Mouse (Mus musculus) ES-CJ7 (cell line): ENCODE measurements at regions not wholly inside any gene's neighbourhood (a gene's known extent, or its start where the extent isn't known, plus 50 kb on each side); places are given as distances from the start of the nearest gene placed in this dataset.

Experiments used
- DNase-seq: peaks from one replicate; pipeline ENCODE4 v3.0.0; 2011; ENCODE audit warnings: low read depth, low spot score

DNA sequence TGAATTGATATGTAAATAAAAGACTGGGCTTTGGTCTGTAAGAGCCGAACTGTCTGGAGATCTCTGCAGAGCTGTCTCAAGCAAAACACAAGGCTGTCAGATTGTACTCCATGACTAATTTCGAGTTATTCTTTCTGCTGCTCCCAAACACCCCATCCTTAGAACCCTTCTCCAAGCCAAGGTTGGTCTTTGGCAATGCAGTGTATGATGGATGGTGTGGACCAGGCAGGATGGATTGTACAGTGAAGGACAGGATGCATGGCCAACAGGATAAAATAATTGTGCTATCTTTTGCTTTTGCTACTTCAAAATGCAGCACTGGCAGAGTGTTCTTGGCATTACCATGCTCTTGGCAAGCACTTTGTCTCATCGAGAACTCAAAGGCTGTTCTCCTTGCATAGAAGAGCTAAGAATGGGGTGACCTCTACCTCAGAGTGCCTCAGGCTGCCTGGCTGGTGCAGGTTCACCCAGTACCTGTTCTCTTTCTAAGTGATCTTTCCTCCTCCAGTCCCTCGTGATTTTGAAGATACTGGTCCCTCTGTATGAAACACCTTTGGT lies 88.4 kb upstream of the Cpeb4 start:
- no peak for DNase-seq

GRCm38 (mm10) chr11:31784332-31784901 lies 87.6 kb upstream of the Cpeb4 start:
- no peak for DNase-seq

DNA sequence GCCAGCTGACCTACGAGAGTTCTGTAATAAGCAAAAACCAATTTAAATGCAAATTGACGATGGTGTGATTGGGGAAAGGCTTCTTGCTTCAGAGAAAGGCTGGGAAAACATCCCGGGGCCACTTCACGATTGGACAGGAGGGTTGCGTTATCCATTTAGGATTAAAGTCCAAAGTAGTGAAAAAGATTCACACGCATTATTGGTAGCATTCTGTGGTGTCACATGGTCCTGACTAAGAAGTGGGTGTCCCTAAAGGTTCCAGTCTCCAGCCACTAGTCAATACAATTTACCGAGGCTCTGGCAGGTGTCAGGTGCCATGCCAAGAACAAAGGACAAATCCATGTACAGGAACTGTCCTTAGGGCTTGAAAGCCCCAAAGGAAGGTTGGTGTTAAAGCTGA lies 86.9 kb upstream of the Cpeb4 start:
- no peak for DNase-seq

DNA sequence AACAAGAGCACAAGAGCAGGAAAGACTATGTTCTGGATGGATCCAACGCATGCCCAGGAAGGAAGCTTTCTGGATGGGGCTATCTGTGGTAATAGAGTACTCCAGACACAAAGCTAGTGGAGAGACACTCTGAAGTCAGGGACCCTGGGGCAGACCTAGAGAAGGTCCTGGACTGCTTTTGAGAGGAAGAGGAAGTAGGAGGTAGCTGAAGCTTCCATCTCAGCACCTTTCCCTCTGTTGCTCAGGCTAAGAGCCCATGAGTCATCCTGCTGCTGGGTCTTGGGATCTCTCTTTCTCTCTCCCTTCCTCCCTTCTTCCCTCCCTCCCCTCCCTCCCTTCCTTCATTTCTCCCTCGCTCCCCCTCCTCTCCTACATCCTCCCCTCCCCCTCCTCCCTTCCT lies 84.6 kb upstream of the Cpeb4 start:
- DNase-seq: no peak

GRCm38 (mm10) chr11:31787917-31788703 lies 83.9 kb upstream of the Cpeb4 start:
- no peak for DNase-seq

DNA sequence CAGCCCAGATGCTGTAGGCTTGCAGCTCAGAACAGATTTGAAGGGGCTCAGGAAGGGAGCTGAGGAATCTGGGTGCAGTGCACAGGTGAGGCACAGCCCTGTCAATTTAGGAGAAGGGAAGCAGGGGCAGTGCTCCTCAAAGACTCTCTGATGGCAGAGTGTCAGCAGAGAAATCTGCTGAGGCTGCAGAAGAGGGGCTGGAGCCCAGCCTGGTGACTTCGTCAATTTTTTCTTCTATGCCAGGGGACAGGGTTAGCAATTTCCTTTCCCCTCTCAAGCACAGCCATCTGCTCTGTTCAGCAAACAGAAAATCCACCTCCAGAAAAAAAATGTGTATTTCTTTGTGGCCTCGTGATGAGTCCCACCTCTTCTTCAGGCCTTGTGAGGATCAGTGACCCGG lies 82.0 kb upstream of the Cpeb4 start:
- DNase-seq: no peak

- DNase-seq: no peak
Observed at GRCm38 (mm10) chr11:31791264-31791663, 80.7 kb upstream of the Cpeb4 start.

DNA sequence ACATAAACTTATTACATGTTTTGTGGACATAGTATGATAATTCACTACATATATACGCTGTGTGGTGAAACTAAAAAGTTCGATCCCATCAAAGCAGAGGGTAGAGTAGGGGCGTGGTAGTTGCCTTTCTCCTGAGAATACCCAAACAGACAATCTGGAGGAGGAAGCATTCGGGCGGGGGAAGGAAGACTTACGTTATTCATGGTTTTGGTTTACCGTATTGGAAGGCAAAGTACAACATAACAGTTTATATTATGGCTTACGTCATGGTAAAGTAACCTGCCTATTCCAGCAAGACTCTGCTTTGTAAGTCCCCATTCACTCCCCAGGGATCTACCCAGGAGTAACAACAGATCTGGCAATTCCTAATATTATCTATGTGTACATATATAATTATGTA lies 76.9 kb upstream of the Cpeb4 start:
- DNase-seq: no peak

GRCm38 (mm10) chr11:31796245-31796644 lies 75.8 kb upstream of the Cpeb4 start:
- no peak for DNase-seq

GRCm38 (mm10) chr11:31801575-31801974 lies 70.4 kb upstream of the Cpeb4 start:
- no peak for DNase-seq

- DNase-seq: peak; percentile 37
Observed at GRCm38 (mm10) chr11:31803319-31803891, 68.6 kb upstream of the Cpeb4 start.

- no peak for DNase-seq
Observed at GRCm38 (mm10) chr11:31804518-31804917, 67.5 kb upstream of the Cpeb4 start.

- DNase-seq: no peak
Observed at GRCm38 (mm10) chr11:31807461-31808215, 64.4 kb upstream of the Cpeb4 start.

GRCm38 (mm10) chr11:31808216-31808838 lies 63.7 kb upstream of the Cpeb4 start:
- DNase-seq: no peak

DNA sequence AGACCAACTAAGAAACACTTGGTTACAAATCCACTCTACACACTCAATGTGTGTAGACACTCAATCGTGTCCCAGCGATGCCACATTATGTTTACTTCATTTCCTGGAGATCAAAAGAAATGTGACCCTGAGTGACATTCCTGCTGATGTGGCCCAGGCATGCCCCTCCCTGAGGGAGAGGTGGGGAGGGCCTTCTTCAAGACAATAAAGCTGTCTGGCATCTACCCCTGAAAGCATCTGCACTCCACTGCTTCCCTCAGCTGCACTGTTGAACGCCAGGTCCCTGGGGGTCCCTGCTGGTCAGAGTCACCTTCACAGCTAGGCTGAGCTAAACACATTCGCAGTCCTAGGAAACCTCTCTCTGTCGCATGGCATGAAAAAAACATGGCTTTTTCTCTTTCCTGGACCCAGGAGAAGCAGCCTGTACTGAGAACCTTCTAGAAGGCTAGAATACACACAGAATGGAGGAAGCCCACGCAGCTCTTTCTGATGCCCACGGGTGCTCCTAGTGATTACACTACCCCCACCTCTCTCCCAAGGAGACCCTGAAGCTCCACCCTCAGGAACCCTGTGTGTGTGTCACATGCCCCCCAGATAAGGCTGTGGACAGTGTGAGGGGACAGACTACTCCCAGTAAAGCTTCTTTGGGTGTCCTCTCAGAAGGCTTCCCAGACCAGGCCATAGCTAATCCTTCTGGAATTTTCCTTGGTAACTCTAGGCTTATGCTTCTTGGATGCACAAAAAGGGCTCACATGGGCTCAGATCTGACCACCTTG lies 61.8 kb upstream of the Cpeb4 start:
- DNase-seq: peak; percentile 40

DNA sequence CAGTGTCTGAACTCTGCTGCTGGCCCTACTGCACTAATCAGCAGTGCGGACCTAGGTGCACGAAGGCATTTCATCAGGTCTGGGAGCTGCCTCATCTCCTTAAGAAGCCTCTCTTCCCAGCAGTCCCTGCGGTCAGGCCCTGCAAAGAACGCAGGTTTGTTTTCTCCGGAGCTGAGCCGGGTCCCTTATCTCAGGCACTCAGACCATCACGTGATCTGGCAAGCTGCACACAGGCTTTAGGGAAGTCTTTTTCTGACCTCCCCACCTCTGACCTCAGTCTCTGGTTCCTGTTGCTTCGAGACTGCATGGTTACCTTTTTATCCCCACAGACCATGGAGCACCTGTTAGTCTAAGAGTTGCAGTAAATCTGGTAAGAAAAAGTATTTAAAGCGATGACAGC lies 59.8 kb upstream of the Cpeb4 start:
- DNase-seq: no peak

DNA sequence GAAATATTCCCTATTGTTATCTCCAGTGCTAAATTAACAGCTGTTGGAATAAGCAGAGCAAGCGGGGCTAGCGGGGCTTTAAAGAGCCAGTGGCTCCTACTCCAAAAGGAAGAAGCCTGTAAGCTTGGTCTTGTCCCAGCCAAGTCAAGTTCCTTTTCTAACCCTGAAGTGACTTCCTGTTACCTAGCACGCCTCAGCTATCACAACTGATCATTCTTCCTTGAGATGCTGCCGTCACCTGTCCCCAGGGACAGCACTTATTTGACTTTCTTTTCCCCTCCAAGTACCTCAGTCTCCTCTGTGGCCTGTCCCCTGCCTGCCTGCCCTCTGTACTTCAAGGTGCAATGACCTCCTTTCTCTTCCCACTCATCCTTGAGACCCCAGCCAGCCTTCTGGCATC lies 57.4 kb upstream of the Cpeb4 start:
- DNase-seq: no peak

DNA sequence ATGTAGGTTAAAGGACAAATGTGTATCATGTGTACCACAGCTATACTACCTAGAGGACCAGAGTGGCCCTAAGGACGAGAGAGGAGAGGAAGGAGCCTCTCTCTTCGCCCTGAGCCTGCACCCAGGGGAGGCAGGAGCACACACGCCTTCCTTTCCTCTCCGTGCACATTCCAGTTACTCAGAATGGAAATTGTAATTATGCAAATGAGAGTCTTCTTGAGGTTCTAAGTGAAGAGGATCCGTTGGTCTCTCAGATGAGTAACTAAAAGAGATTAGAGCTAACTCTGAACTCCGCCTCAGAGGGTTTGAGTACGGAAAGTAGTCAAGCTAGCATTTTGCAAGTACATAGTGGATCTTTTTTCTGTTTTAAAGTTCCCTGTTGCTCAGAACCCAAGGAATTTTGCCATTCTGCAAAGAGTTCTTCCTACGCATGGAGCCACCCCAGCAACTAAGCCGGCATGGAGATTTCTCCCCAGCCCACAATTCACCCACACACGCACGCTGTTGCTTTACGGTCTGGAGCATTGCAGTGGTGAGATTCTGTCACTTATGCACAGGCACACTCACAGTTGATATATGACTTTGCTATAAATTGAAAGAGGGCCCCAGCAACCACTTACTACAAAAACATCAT lies 56.0 kb upstream of the Cpeb4 start:
- no peak for DNase-seq

DNA sequence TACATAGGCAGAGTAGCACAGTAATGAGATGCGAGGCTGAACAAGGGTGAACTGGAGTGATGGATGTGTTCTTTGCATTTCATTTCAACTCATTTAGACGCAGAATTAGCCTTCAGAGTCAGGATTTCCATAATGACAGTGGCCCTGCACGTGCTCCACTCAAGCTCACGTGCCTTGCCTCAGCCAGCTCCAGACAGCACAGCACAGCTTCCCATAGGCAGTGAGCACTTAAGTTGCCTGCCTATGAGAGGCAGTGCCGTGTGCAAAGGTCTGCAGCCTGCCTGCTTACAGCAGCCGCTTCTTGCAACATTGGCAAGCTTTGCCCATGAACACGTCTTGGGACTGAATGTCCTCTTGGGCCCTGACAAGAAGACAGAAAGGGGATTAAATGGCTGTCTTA lies 54.0 kb upstream of the Cpeb4 start:
- DNase-seq: no peak

GRCm38 (mm10) chr11:31819964-31820363 lies 52.0 kb upstream of the Cpeb4 start:
- no peak for DNase-seq
